Mouse (Mus musculus): Measurements from ENCODE around the gene Pik3r3. TPM values are rescaled to one million over a fixed set of nuclear protein-coding genes. Genes with fewer than 3 reads are reported as not detected.
"Not testable (repeated sequence)": the region's sequence is repeated elsewhere in the genome, so short reads cannot be mapped to it uniquely, and the experiment has no call there.

Gene Pik3r3
- 15.1 and 18.9 TPM in 2 replicates for total RNA-seq (2021)
- long read RNA-seq, experiment 1, partial matches to known transcripts, result 1 of 5 reads
- long read RNA-seq, experiment 1, other reads (novel, unspliced or antisense), result 4 of 5 reads
- long read RNA-seq, experiment 2, partial matches to known transcripts, result 0 of 1 reads
- long read RNA-seq, experiment 2, other reads (novel, unspliced or antisense), result 1 of 1 reads

- peak; percentile 100 for DNase-seq
Measured at GRCm38 (mm10) chr4:116221140-116221851, at the start of gene Pik3r3. Pik3r3 (plus strand) TSS chr4:116221618.

DNA sequence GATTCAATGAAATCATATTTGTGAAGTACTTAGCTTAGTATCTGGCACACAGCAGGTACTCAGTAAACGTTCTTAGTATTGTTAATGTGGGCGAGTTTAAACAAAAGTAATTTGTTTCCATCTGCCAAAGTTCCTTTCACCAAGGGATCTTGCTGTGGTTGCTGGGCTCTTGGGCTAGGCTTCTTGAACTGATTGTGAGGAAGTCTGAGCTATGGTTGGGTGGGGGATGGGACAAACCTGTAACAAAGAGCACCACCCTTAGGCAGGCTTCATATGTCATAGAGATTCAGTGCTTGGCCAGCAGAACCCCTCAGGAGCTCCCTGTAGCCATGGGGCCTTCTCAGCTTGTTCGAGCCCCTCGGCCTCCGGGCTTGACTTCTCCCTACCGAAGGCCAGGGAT lies 48.3 kb upstream of the Pik3r3 start, which contains the start of the genes 1700042G07Rik and Gm49337:
1700042G07Rik (plus strand) TSS at position 301 of the 400 bp plus-strand sequence.
Gm49337 (plus strand) TSS at position 313 of the 400 bp plus-strand sequence.
- DNase-seq, result no peak

GRCm38 (mm10) chr4:116173752-116174151 lies 47.7 kb upstream of the Pik3r3 start:
- no peak for DNase-seq

- DNase-seq, result peak; percentile 67
Measured at GRCm38 (mm10) chr4:116174466-116175116, 46.8 kb upstream of the Pik3r3 start.

DNA sequence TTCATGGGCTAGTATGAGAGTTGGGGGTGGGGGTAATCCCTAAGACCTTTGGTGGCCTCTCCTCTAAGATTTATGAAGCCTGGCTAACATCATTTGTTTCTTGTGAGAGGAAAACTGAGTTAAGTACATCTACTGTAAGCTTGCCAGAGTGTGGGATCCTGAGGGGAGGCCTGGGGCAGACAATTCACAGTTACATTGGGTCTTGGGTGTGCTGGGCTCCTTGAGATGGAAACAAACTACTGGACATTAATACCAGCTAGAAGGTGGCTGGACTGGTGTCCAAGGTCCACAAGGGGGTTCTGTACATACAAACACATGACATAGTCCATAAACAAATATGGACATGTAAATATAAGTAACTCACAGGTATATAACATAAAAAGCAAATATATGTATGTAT lies 46.3 kb upstream of the Pik3r3 start:
- DNase-seq, result no peak

- no peak for DNase-seq
Measured at GRCm38 (mm10) chr4:116175711-116176542, 45.5 kb upstream of the Pik3r3 start.

DNA sequence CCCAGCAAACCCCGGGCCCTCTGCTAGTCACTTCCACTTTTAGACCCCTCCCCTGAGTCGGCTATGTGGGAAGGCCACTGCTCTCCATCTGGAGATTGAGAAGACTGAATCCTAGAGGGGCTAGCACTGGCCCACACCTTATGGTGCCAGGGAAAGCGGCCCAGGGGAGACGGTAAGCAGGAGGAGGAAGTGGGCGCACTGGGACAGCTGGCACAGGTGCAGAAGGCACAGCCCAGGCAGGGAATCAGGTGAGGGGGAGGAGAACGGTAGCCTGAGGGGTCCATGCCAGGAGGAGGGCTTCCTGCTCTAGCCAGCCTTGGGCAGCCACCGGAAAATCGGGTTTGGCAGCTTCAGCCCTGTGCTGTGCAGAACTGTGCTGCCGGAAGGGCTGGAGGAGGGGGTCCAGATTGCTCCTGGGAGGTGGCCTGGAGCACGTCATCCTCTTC lies 44.9 kb upstream of the Pik3r3 start:
- DNase-seq, result peak; percentile 71

DNA sequence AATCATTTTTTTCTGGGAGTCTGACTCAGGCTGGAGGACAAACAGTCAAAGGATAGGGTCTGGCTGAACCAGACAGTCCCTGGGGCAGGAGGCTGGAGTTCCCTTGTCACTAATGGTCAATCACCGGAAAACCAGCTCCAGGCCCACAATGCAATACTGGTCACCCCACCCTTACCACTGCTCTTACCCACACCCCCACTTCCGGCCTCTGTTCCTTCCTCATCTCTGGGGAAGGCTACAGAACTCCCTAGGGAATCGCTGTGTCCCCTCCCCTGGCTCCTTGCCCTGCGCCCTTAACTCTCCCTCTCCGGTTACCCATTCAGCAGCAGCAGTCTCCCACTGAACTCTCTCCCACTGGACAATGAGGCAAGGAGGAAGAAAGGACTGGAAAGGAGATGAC lies 44.3 kb upstream of the Pik3r3 start:
- DNase-seq, result peak; percentile 74

- no peak for DNase-seq
Measured at GRCm38 (mm10) chr4:116182079-116182478, 39.3 kb upstream of the Pik3r3 start.

- DNase-seq, result peak; percentile 47
Measured at GRCm38 (mm10) chr4:116182745-116183144, 38.7 kb upstream of the Pik3r3 start.

- no peak for DNase-seq
Measured at GRCm38 (mm10) chr4:116185083-116185482, 36.3 kb upstream of the Pik3r3 start.

DNA sequence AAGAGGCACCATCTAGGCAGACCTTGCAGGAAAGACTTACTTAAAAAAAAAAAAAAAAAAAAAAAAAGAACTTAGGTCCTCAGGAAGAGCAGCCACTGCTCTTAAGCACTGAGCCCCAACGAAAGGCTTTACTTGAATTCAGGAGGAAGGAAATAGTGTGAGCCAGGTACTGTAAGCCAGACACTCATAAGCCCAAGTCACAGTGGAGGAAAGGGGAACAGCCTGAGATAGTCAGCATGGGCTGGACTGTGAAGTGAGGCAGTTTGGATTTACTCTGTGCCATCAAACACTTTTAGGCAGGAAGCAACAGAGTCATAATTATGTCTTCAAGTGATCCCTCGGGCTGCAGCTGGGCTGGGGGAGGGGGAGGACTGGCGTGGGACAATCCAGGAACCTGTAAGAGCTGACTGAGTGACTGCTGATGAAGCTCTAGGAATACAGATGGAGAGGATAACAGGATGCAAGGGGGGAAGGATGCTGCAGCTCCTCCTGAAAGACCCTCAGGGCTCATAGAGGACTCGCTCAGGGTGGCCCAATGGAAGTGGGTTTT lies 29.1 kb upstream of the Pik3r3 start:
- DNase-seq, result peak; percentile 23

DNA sequence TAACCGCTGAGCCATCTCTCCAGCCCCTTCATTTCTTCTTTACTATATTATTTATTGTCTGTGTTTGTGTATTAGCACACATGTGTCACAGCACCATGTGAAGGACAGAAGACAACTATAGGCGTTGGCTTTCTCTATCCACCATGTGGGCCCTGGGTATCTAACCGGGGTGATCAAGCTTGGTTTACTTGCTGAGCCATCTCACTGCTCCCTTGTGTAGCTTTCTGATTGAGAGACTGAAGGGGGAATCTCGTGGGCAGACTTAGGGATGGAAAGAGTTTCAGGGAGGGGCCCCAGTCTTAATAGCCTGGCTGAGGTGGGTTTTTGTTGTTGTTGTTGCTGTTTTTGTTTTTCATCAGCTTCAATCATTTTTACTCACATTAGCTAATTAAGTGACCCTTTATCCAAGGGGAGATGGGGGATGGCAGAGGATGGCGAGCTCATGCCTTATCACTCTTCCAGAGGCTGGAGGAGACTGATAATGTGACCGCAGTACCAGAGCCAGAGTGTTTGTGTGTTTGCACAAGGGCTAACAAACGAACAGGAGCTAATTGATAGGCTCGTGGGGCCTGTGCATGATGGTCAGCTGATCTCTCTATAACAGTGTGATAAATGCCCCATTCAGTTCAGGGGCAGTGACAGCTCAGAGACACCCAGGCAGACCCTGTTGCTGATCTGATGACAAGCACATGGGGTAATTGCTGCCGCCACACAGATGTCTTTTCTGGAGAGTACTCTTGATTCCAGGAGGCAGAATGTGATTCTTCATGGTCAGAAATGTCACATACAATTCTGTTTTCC lies 27.6 kb upstream of the Pik3r3 start:
- DNase-seq, result no peak

GRCm38 (mm10) chr4:116198422-116198821 lies 23.0 kb upstream of the Pik3r3 start:
- DNase-seq, result no peak

- DNase-seq, result no peak
Measured at GRCm38 (mm10) chr4:116204422-116204821, 17.0 kb upstream of the Pik3r3 start.

DNA sequence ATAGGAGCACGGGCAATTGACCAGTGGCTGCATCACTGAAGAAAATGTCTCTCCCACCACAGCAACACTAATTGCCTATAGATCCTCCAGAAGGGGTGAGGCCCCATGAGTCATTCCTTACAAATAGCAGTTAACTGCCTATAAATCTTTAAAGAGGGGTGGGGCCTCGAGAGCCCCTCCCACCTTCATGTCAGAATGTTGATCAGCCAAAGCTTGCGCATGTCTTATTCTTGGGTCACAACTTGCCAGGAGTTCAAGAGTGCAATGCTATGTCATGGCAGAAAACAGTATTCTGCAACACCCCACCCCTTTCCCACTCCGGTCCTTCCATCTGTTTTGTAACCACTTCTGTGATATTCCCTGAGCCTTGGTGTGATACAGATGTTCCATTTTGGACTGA lies 14.9 kb upstream of the Pik3r3 start:
- DNase-seq, result no peak

- DNase-seq, result no peak
Measured at GRCm38 (mm10) chr4:116208891-116209290, 12.5 kb upstream of the Pik3r3 start.

GRCm38 (mm10) chr4:116215895-116216605 lies 5.4 kb upstream of the Pik3r3 start:
- DNase-seq, result no peak

DNA sequence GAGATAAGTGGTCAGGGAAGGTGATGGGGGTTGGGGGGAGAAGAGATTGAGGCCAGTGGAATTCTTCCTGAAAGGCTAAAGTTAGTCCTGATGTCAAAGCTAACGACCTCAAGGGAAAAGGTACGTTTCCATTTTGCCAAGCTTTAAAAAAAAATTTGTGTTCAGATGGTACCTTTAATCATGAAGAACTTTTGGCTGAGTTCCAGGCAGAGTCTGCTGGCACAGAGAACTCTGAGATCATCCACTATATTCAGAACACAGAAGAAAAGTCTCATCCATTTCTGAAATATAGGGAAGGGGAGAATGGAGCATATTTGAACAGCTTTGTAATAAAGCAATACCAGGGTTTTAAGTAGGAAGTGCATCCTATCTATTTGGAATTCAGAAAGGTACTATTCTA lies 4.4 kb upstream of the Pik3r3 start:
- peak; percentile 55 for DNase-seq

GRCm38 (mm10) chr4:116217661-116218060 lies 3.8 kb upstream of the Pik3r3 start:
- DNase-seq, result not testable (repeated sequence)

Measured in adrenal gland, postnatal 14 days (tissue).